Mouse (Mus musculus) stomach, embryonic 14.5 days (tissue): Measurements from ENCODE around the gene Lrriq1. TPM values are rescaled to one million over a fixed set of nuclear protein-coding genes. Genes with fewer than 3 reads are reported as not detected.
A peak's percentile ranks its signal among the peaks of the same experiment; 100 is the strongest.

Experiments used
- ATAC-seq: fragments of 200-750 bp; cut with Nextera tagmentation; 2 replicates; pipeline ENCODE4 v1.8.0; 2017; ENCODE audit warnings: low read depth, moderate TSS enrichment; ENCODE audit not compliant: insufficient number of reproducible peaks, insufficient read depth, low FRiP score
- H3K27ac ChIP-seq: fragments of 300-500 bp; sonication (generic); 2 replicates; pipeline ENCODE4 v1.5.1; 2014; ENCODE audit warnings: mild to moderate bottlenecking, low read length, moderate library complexity, mixed read lengths
- H3K27me3 ChIP-seq: fragments of 300-500 bp; sonication (generic); 2 replicates; pipeline ENCODE4 v1.6.1; 2014; ENCODE audit warnings: low read length, control low read depth, mixed read lengths; ENCODE audit not compliant: control insufficient read depth, insufficient read depth
- H3K36me3 ChIP-seq: fragments of 300-500 bp; sonication (generic); 2 replicates; pipeline ENCODE4 v1.6.1; 2014; ENCODE audit warnings: mild to moderate bottlenecking, control low read depth, low read length, moderate library complexity, mixed read lengths; ENCODE audit not compliant: control insufficient read depth, insufficient read depth
- H3K4me1 ChIP-seq: fragments of 300-500 bp; sonication (generic); 2 replicates; pipeline ENCODE4 v1.6.1; 2014; ENCODE audit warnings: low read length, control low read depth, mixed read lengths; ENCODE audit not compliant: control insufficient read depth, insufficient read depth
- H3K4me2 ChIP-seq: fragments of 300-500 bp; sonication (generic); replicated peaks from 2 replicates; pipeline ENCODE4 v1.6.1; 2014; ENCODE audit warnings: low read depth, low read length, control low read depth
- H3K4me3 ChIP-seq: fragments of 300-500 bp; sonication (generic); 2 replicates; pipeline ENCODE4 v1.5.1; 2014; ENCODE audit warnings: low read depth, low read length, control low read depth
- H3K9ac ChIP-seq: fragments of 300-500 bp; sonication (generic); replicated peaks from 2 replicates; pipeline ENCODE4 v1.6.1; 2014; ENCODE audit warnings: low read depth, mild to moderate bottlenecking, control low read depth, low read length, moderate library complexity, mixed read lengths
- H3K9me3 ChIP-seq: fragments of 300-500 bp; sonication (generic); 2 replicates; pipeline ENCODE4 v1.6.1; 2016; ENCODE audit warnings: low read depth, low read length, control low read depth; ENCODE audit not compliant: control insufficient read depth
- WGBS: fragments of 180-500 bp; shearing (Covaris S2); extraction: QIAGEN DNeasy Blood & Tissue Kit; methylation state at CpG from one replicate; pipeline ENCODE4 v1.1.7; 2014; 5-methylcytosine and 5-hydroxymethylcytosine counted together
- polyA plus RNA-seq: library from polyadenylated mRNA; unstranded; fragments of >200 nt; fragmentation: Nextera tagmentation; extraction: Ambion mirVana; gene quantifications from 2 replicates; pipeline ENCODE4 v1.2.1, GENCODE M21; 2014

Lrriq1 gene
- polyA plus RNA-seq: 0.45 and 1.1 TPM in 2 replicates

- ATAC-seq: peak; percentile 93
- H3K27me3 ChIP-seq: no peaks in the 10 kb centered on the region
- peak within 1 kb of the TSS; percentile 71 for H3K4me2 ChIP-seq
- H3K27ac ChIP-seq: no peak within 1 kb of the TSS
- 6% methylated on average over 25 of the region's 25 CpGs for WGBS
- H3K4me3 ChIP-seq: peak within 1 kb of the TSS; percentile 40
- H3K9me3 ChIP-seq: no peaks in the 10 kb centered on the region
- H3K36me3 ChIP-seq: no peaks in the 10 kb centered on the region
- no peaks in the 10 kb centered on the region for H3K4me1 ChIP-seq
- no peak within 1 kb of the TSS; the same call in 1 of the 2 replicates for H3K9ac ChIP-seq
Observed at GRCm38 (mm10) chr10:103235707-103236459, at the start of gene Lrriq1. Gene Lrriq1, minus strand, starts transcription at chr10:103236322.

- H3K4me3 ChIP-seq: no peak overlapping the region
- H3K4me1 ChIP-seq: no peaks in the 10 kb centered on the region
- H3K9me3 ChIP-seq: no peaks in the 10 kb centered on the region
- ATAC-seq: no peak
- no peak overlapping the region for H3K27ac ChIP-seq
- no peak overlapping the region for H3K4me2 ChIP-seq
- no peaks in the 10 kb centered on the region for H3K27me3 ChIP-seq
- no peak overlapping the region for H3K9ac ChIP-seq
- WGBS: 60% methylated on average over 5 of the region's 5 CpGs
- no peaks in the 10 kb centered on the region for H3K36me3 ChIP-seq
Observed at GRCm38 (mm10) chr10:103253842-103254803, 18.0 kb upstream of the Lrriq1 start.

GRCm38 (mm10) chr10:103236460-103236772 is 294 bp upstream of the Lrriq1 start:
- no peak for ATAC-seq
- 19% methylated on average over 4 of the region's 4 CpGs for WGBS
- Histone ChIP-seq H3K9ac (no peak overlapping the region), H3K4me2 (peak overlapping the region; percentile 71), H3K4me3 (peak overlapping the region; percentile 40), H3K27ac (no peak overlapping the region), H3K27me3 (no peaks in the 10 kb centered on the region), H3K9me3 (no peaks in the 10 kb centered on the region), H3K4me1 (no peaks in the 10 kb centered on the region), H3K36me3 (no peaks in the 10 kb centered on the region)

GRCm38 (mm10) chr10:103226646-103227045 is 9.5 kb downstream of the Lrriq1 start:
- no peak for ATAC-seq

GRCm38 (mm10) chr10:103194655-103195328 is 41.3 kb downstream of the Lrriq1 start:
- H3K36me3 ChIP-seq: no peaks in the 10 kb centered on the region
- H3K4me3 ChIP-seq: no peak overlapping the region
- H3K27me3 ChIP-seq: no peaks in the 10 kb centered on the region
- no peak overlapping the region for H3K9ac ChIP-seq
- no peak for ATAC-seq
- no peak overlapping the region for H3K27ac ChIP-seq
- no peaks in the 10 kb centered on the region for H3K4me1 ChIP-seq
- WGBS: 52% methylated on average over 4 of the region's 4 CpGs
- H3K4me2 ChIP-seq: no peak overlapping the region
- H3K9me3 ChIP-seq: no peaks in the 10 kb centered on the region

More at GRCm38 (mm10) chr10:103226646-103227045, 9.5 kb downstream of the Lrriq1 start:
- Histone ChIP-seq H3K4me3 (no peak overlapping the region), H3K9ac (no peak overlapping the region), H3K36me3 (no peaks in the 10 kb centered on the region), H3K27ac (no peak overlapping the region), H3K4me1 (no peaks in the 10 kb centered on the region), H3K9me3 (no peaks in the 10 kb centered on the region), H3K4me2 (no peak overlapping the region), H3K27me3 (no peaks in the 10 kb centered on the region)
- 89% methylated on average over 1 of the region's 1 CpGs for WGBS

GRCm38 (mm10) chr10:103145769-103146379 is 90.2 kb downstream of the Lrriq1 start:
- no peak overlapping the region for H3K9ac ChIP-seq
- no peaks in the 10 kb centered on the region for H3K9me3 ChIP-seq
- H3K27me3 ChIP-seq: no peaks in the 10 kb centered on the region
- H3K4me2 ChIP-seq: no peak overlapping the region; the same call in 1 of the 2 replicates
- H3K36me3 ChIP-seq: no peaks in the 10 kb centered on the region
- ATAC-seq: no peak
- H3K4me3 ChIP-seq: no peak overlapping the region
- no peak overlapping the region for H3K27ac ChIP-seq
- H3K4me1 ChIP-seq: no peaks in the 10 kb centered on the region
- WGBS: 26% methylated on average over 8 of the region's 8 CpGs

- Histone ChIP-seq H3K4me1 (no peaks in the 10 kb centered on the region), H3K9ac (no peak overlapping the region), H3K4me3 (no peak overlapping the region), H3K36me3 (no peaks in the 10 kb centered on the region), H3K4me2 (no peak overlapping the region; the same call in 1 of the 2 replicates), H3K27me3 (no peaks in the 10 kb centered on the region), H3K9me3 (no peaks in the 10 kb centered on the region), H3K27ac (no peak overlapping the region)
- ATAC-seq: peak; percentile 76
- 44% methylated on average over 11 of the region's 11 CpGs for WGBS
Observed at GRCm38 (mm10) chr10:103144927-103145768, 91.0 kb downstream of the Lrriq1 start.
